Mouse (Mus musculus) limb, embryonic 11.5 days (tissue): Measurements from ENCODE around the gene Arhgap6. TPM values are rescaled to one million over a fixed set of nuclear protein-coding genes. Genes with fewer than 3 reads are reported as not detected.

Experiments
- ATAC-seq: fragments of 200-750 bp; cut with Nextera tagmentation; 2 replicates; pipeline ENCODE4 v1.8.0; 2017; ENCODE audit warnings: low read depth; ENCODE audit not compliant: insufficient number of reproducible peaks, low FRiP score, low TSS enrichment
- DNase-seq: peaks from one replicate; pipeline ENCODE4 v3.0.0-alpha.2; 2015; ENCODE audit warnings: low spot score
- H3K27ac ChIP-seq: fragments of 300-500 bp; sonication (generic); replicated peaks from 2 replicates; pipeline ENCODE4 v1.5.1; 2014; ENCODE audit warnings: low read depth, mild to moderate bottlenecking, low read length
- H3K27me3 ChIP-seq: fragments of 300-500 bp; sonication (generic); 2 replicates; pipeline ENCODE4 v1.6.1; 2014; ENCODE audit warnings: mild to moderate bottlenecking, low read length, mixed read lengths; ENCODE audit not compliant: control insufficient read depth, insufficient read depth
- H3K36me3 ChIP-seq: fragments of 300-500 bp; sonication (generic); 2 replicates; pipeline ENCODE4 v1.6.1; 2014; ENCODE audit warnings: mild to moderate bottlenecking, low read length, moderate library complexity, mixed read lengths; ENCODE audit not compliant: control insufficient read depth, insufficient read depth
- H3K4me1 ChIP-seq: fragments of 300-500 bp; sonication (generic); 2 replicates; pipeline ENCODE4 v1.6.1; 2014; ENCODE audit warnings: low read length, mixed read lengths; ENCODE audit not compliant: control insufficient read depth, insufficient read depth
- H3K4me2 ChIP-seq: fragments of 300-500 bp; sonication (generic); 2 replicates; pipeline ENCODE4 v1.6.1; 2014; ENCODE audit warnings: low read depth, mild to moderate bottlenecking, moderate library complexity; ENCODE audit not compliant: severe bottlenecking
- H3K4me3 ChIP-seq: fragments of 300-500 bp; sonication (generic); 2 replicates; pipeline ENCODE4 v1.5.1; 2014; ENCODE audit warnings: low read depth, low read length
- H3K9ac ChIP-seq: fragments of 300-500 bp; sonication (generic); 2 replicates; pipeline ENCODE4 v1.6.1; 2014; ENCODE audit warnings: mild to moderate bottlenecking, low read length
- H3K9me3 ChIP-seq: fragments of 300-500 bp; sonication (generic); 2 replicates; pipeline ENCODE4 v1.6.1; 2016; ENCODE audit warnings: low read length; ENCODE audit not compliant: control insufficient read depth
- WGBS: fragments of 180-500 bp; shearing (Covaris S2); extraction: QIAGEN DNeasy Blood & Tissue Kit; methylation state at CpG from one replicate; pipeline ENCODE4 v1.1.7; 2014; 5-methylcytosine and 5-hydroxymethylcytosine counted together
- polyA plus RNA-seq: library from polyadenylated mRNA; unstranded; fragments of >200 nt; fragmentation: Nextera tagmentation; extraction: Ambion mirVana; gene quantifications from 2 replicates; pipeline ENCODE4 v1.2.1, GENCODE M21; 2014

The Arhgap6 gene
- polyA plus RNA-seq, 1 experiment from 2014 or later: 1.4 TPM

DNA sequence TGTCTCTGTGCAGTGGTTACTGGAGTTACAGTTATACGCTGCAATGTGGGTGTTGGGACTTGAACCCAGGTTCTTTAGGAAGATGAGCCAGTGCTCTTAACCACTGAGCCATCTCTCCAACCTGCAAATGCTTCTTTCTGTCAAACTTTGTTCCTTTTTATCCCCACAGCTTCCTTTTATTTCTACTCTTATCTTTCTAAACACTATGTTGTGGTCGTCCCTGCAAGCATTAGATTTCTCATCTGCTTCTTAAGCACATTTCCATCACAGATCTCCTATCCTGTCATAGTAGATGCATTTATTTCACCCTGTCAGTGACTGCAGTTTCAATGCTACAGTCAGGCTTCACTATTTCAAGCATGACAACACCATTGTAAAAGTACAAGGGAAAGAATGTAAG, 312.5 kb downstream of the Arhgap6 start:
- WGBS: 84% methylated on average over 2 of the region's 2 CpGs
- ATAC-seq (no peak), DNase-seq (no peak)
- H3K27ac ChIP-seq: no peak overlapping the region
- no peaks in the 10 kb centered on the region for H3K9me3 ChIP-seq
- H3K9ac ChIP-seq: no peak overlapping the region
- peaks cover 8% of the 10 kb centered on the region for H3K27me3 ChIP-seq
- no peaks in the 10 kb centered on the region for H3K36me3 ChIP-seq
- no peaks in the 10 kb centered on the region for H3K4me1 ChIP-seq
- H3K4me3 ChIP-seq: no peak overlapping the region
- no peak overlapping the region for H3K4me2 ChIP-seq

DNA sequence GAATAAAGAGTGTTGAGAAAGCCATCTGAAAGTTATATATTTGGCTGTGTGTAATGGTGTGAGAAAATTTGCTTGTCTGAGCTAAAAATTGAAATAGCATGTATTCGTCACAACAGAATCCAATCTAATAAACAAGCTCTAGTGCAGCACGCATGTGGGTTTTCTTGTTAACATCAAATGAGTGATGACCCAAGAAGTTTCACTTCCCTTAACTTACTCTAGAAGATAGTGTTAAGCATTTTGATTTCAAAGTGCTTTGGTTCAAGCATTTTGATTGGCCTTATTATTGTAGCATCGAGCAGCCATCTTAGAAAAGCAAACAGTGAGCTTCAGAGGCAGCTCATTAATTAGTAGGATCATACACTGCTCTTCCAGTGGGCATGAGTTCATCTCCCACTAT, 315.1 kb downstream of the Arhgap6 start:
- no peak overlapping the region for H3K4me2 ChIP-seq
- H3K4me1 ChIP-seq: no peaks in the 10 kb centered on the region
- no peaks in the 10 kb centered on the region for H3K36me3 ChIP-seq
- no peak overlapping the region for H3K4me3 ChIP-seq
- no peaks in the 10 kb centered on the region for H3K9me3 ChIP-seq
- peaks cover 5% of the 10 kb centered on the region; the same call in 1 of the 2 replicates for H3K27me3 ChIP-seq
- ATAC-seq (no peak), DNase-seq (no peak)
- H3K27ac ChIP-seq: no peak overlapping the region
- 90% methylated on average over 3 of the region's 3 CpGs for WGBS
- no peak overlapping the region for H3K9ac ChIP-seq

- ATAC-seq: no peak
- Histone ChIP-seq H3K4me3 (no peak overlapping the region), H3K27me3 (no peaks in the 10 kb centered on the region), H3K9ac (no peak overlapping the region), H3K36me3 (no peaks in the 10 kb centered on the region), H3K4me1 (no peaks in the 10 kb centered on the region), H3K4me2 (no peak overlapping the region), H3K9me3 (no peaks in the 10 kb centered on the region), H3K27ac (no peak overlapping the region)
- 76% methylated on average over 4 of the region's 4 CpGs for WGBS
- DNase-seq: no peak
Observed at GRCm38 (mm10) chrX:169112662-169113061, 317.8 kb downstream of the Arhgap6 start.

DNA sequence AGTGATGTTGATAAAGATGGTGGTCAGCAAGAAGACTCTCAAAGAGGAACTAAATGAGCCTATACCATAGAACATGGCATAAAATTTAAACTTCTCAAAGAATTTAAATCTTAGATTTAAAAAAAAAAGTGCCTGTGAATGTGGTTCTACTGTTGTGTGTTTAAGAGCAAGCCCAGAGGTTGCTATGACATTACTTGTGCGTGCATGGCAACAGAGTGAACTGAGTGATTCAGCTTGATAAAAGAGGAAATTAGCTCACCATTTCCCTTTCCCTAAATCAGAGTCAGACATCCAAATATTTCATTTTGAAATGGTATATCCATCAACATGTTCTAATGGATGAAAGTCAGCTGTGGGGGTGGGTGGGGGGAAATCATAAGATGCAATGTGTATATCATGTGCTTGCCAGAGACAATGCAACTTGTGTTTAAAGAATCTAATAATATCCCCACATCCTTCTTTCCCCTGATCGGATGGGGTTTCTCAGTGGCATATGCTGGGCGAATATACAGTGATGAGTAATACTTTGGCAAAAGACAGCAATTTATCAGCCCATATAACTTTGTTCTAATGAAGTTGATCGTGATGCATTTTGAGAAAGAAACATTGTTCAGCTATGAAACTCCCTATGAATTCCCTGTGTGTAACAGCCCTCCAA, 328.3 kb downstream of the Arhgap6 start:
- Histone ChIP-seq H3K27me3 (no peaks in the 10 kb centered on the region), H3K9me3 (no peaks in the 10 kb centered on the region), H3K4me1 (no peaks in the 10 kb centered on the region), H3K36me3 (no peaks in the 10 kb centered on the region), H3K9ac (no peak overlapping the region), H3K27ac (no peak overlapping the region), H3K4me2 (no peak overlapping the region), H3K4me3 (no peak overlapping the region)
- WGBS: 84% methylated on average over 4 of the region's 4 CpGs
- ATAC-seq (no peak), DNase-seq (no peak)

- Histone ChIP-seq H3K9me3 (no peaks in the 10 kb centered on the region), H3K27ac (no peak overlapping the region), H3K27me3 (no peaks in the 10 kb centered on the region), H3K4me1 (no peaks in the 10 kb centered on the region), H3K9ac (no peak overlapping the region), H3K4me2 (no peak overlapping the region), H3K4me3 (no peak overlapping the region), H3K36me3 (no peaks in the 10 kb centered on the region)
- WGBS: 75% methylated on average over 3 of the region's 3 CpGs
- DNase-seq: no peak
- no peak for ATAC-seq
Observed at GRCm38 (mm10) chrX:169123773-169124151, 328.9 kb downstream of the Arhgap6 start.

DNA sequence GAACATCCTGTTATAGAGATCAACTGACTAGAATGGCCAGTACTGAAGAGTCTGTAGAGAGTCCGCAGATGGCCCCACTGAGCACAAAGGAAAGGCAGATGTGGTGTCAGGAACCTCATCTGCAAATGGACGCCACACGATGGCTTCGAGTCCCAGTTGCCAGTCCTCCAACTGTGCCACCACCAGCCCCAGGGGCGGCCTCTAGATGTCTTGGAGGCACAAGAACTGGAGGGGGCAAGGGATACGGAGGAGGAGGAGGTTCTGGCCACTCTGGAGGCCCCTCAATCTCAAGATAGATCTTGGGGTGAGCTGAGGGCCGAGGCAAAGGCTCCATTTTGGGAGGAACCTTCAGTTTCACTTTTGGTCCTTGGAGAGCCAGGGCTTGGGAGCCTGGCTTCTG, 344.9 kb downstream of the Arhgap6 start:
- DNase-seq (no peak), ATAC-seq (no peak)
- H3K4me2 ChIP-seq: no peak overlapping the region
- H3K4me3 ChIP-seq: no peak overlapping the region
- no peak overlapping the region for H3K9ac ChIP-seq
- 91% methylated on average over 7 of the region's 7 CpGs for WGBS
- H3K27me3 ChIP-seq: no peaks in the 10 kb centered on the region
- H3K27ac ChIP-seq: no peak overlapping the region
- no peaks in the 10 kb centered on the region for H3K4me1 ChIP-seq
- H3K36me3 ChIP-seq: no peaks in the 10 kb centered on the region
- H3K9me3 ChIP-seq: no peaks in the 10 kb centered on the region

GRCm38 (mm10) chrX:169140467-169140866, 345.6 kb downstream of the Arhgap6 start:
- no peak overlapping the region for H3K4me3 ChIP-seq
- 89% methylated on average over 9 of the region's 9 CpGs for WGBS
- H3K4me1 ChIP-seq: no peaks in the 10 kb centered on the region
- H3K9ac ChIP-seq: no peak overlapping the region
- no peak for DNase-seq
- no peaks in the 10 kb centered on the region for H3K27me3 ChIP-seq
- H3K36me3 ChIP-seq: no peaks in the 10 kb centered on the region
- no peak overlapping the region for H3K27ac ChIP-seq
- H3K4me2 ChIP-seq: no peak overlapping the region
- no peak for ATAC-seq
- no peaks in the 10 kb centered on the region for H3K9me3 ChIP-seq

DNA sequence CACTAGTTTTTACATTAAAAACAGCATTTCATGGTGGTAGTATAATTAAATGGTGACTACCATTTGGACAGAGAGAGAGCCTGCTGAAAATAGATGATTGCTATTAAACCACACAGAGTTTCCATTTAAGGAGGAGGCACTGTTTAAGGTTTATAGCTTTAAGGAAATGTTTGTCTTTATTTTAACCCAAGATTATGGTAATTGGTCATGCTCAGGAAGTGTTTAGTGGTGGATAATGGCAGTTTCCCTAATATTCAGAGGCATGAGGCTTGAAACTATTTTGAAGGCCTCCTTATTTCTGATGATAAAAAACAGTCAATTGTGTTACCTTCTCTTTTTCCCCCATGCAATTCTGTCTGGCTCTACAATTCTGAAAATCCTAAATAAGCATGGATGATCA, 358.9 kb downstream of the Arhgap6 start:
- ATAC-seq (no peak), DNase-seq (no peak)
- Histone ChIP-seq H3K4me3 (no peak overlapping the region), H3K9ac (no peak overlapping the region), H3K4me2 (no peak overlapping the region), H3K36me3 (no peaks in the 10 kb centered on the region), H3K9me3 (no peaks in the 10 kb centered on the region), H3K4me1 (no peaks in the 10 kb centered on the region), H3K27me3 (no peaks in the 10 kb centered on the region), H3K27ac (no peak overlapping the region)

- WGBS: 86% methylated on average over 6 of the region's 6 CpGs
- no peaks in the 10 kb centered on the region for H3K36me3 ChIP-seq
- H3K4me2 ChIP-seq: no peak overlapping the region
- ATAC-seq: no peak
- H3K27ac ChIP-seq: no peak overlapping the region
- no peak overlapping the region for H3K4me3 ChIP-seq
- H3K27me3 ChIP-seq: no peaks in the 10 kb centered on the region
- no peaks in the 10 kb centered on the region for H3K4me1 ChIP-seq
- H3K9ac ChIP-seq: no peak overlapping the region
- no peak for DNase-seq
- no peaks in the 10 kb centered on the region for H3K9me3 ChIP-seq
Observed at GRCm38 (mm10) chrX:169158385-169158784, 363.5 kb downstream of the Arhgap6 start.
